Mouse (Mus musculus) heart, postnatal 0 days (tissue): ENCODE results near the gene Siglech.

Source experiments
- CTCF ChIP-seq: IDR thresholded peaks from 2 replicates; pipeline ENCODE4 v1.5.1; 2016; ENCODE audit warnings: antibody characterized with exemption, control low read depth, low read depth
- EP300 ChIP-seq: IDR thresholded peaks from 2 replicates; pipeline ENCODE4 v1.6.1; 2016; ENCODE audit warnings: antibody characterized with exemption, low read depth

DNA sequence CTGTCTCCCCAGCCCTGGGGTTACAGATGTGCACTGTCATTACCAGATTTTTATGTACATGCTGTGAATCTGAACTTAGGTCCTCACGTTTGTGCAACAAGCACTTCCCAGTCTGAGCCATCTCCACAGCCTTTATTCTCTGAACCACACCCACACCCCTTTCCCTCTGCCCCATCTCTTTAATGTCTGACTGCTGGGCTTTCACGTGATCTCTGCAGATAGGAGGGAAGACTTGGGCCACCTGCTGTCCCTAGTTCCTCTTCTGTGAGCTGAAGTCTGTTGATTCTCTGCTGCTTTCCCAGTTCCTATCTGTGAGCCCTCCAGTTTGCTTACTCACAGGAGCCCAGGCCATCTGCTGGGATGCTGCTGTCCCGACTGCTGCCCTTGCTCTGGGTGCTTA is at the start of gene Siglech:
- no peak for TF ChIP-seq CTCF
- TF ChIP-seq EP300: no peak
